Mouse (Mus musculus): Measurements from ENCODE around the gene Rb1.

Gene Rb1

DNA sequence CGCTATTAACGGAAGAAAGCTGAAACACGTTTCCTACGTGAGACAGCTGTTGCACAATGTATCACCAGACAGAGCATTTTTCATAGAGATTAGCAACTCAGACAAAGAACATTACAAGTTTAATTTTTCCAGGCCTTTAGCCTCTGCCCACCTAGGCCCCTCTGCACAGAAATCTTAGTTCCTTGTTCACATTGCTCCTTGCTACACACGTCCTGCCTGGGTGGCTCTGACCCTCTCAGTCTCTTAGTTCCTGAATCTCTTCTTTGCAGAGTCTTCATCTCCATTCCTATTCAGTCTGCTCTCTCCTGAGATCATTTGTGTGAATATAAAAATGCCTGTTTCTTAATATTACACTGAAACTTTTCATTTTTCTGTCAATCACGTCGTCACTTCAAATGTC, 68.3 kb downstream of the Rb1 start:
- DNase-seq = no peak

DNA sequence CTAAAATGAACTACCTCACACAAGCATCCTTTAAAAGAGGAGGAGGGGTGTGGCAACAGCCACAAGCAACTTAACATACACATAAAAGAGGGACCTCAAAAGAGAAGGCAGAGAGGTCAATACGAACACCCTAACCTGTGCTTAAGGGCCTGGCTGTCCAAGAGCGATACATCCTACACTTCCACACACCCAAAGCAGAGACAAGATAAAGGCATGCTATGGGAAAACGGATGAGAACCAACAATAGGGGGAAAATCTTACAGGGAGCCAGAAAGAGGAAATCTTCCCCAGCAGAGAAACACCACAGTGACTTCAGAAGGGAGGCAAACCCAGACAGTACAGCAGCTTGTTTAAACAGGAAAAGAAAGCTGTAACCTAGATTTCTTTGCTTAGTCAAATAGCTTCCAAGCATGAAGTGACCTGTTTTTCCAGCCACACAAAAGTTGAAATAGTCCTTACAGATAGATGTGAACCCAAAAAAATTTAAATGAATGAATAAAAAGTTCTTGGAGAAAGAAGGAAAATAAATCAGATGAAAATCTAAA, 70.1 kb downstream of the Rb1 start:
- no peak for DNase-seq

GRCm38 (mm10) chr14:73254412-73254811, 71.2 kb downstream of the Rb1 start:
- peak; percentile 31 to 32 for DNase-seq

DNA sequence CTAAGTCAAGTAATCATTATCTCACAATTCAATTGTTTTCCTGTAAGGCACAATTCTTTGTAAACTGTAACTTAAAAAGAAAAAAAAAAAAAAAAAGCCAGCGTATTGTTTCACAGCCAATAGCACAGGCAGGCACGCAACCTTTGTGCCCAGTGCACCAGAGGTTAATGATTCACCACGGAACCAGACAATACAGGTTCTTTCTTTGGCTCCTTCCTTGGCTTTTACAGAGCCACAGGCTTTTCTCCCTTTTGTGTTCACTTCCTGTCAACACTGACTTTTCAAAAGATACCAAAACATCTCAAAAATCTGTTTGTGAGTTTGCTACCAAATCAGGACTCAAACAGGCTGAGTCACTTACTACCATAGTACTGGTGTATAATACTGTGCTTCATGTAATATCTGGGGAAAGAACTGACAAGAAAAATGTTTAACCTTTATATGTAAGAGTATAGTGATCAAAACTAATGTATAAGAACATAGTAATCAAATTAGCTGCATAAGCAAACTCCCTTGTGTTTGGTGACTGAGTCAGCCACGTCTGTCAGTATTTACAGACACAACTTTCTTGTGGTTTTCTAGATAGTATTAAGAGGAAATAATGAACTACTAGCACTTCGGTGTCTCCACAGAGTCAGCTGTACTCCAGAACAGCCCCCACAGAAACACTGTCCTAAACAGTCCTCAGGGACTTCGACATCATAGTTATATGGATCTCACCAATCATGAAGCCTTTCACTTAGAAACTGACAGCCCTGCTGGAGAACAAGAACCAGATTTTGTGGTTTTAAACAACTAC, 72.0 kb downstream of the Rb1 start:
- peak; percentile 80 to 90 for DNase-seq

GRCm38 (mm10) chr14:73252276-73252675, 73.3 kb downstream of the Rb1 start:
- DNase-seq = no peak

- DNase-seq = no peak
Observed at GRCm38 (mm10) chr14:73250056-73250455, 75.6 kb downstream of the Rb1 start.

GRCm38 (mm10) chr14:73244061-73244597, 81.5 kb downstream of the Rb1 start:
- DNase-seq = no peak

DNA sequence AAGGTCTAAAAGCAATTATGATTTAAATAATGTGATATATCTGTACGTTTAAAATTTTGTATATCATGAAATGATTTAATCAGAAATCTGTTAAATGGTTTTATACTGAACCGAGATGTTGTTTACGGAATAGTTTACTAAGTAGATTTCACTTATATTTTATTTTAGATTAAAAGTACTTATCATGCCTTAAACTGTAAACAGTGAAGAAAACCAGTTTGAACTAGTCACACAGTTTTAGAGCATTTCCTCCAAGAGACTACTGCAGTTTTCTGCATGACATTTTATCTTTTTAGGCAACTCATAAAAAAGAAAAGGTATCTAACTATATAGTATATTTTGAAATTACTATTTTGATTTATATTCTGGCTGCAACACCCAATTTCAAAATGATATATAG, 85.8 kb downstream of the Rb1 start:
- DNase-seq = no peak

DNA sequence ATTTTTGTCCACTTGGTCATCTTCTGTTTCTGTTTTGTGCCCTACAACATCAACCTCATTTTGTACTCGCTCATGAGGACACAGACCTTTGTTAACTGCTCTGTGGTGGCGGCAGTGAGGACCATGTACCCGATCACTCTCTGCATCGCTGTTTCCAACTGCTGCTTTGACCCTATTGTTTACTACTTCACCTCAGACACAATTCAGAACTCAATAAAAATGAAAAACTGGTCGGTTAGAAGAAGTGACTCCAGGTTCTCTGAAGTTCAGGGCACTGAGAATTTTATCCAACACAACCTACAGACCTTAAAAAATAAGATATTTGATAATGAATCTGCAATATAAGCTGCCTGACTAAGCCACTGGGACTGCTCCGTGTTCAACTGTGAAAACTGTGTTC, 86.3 kb downstream of the Rb1 start:
- DNase-seq = peak in 1 of 2 experiments; percentile 32

DNA sequence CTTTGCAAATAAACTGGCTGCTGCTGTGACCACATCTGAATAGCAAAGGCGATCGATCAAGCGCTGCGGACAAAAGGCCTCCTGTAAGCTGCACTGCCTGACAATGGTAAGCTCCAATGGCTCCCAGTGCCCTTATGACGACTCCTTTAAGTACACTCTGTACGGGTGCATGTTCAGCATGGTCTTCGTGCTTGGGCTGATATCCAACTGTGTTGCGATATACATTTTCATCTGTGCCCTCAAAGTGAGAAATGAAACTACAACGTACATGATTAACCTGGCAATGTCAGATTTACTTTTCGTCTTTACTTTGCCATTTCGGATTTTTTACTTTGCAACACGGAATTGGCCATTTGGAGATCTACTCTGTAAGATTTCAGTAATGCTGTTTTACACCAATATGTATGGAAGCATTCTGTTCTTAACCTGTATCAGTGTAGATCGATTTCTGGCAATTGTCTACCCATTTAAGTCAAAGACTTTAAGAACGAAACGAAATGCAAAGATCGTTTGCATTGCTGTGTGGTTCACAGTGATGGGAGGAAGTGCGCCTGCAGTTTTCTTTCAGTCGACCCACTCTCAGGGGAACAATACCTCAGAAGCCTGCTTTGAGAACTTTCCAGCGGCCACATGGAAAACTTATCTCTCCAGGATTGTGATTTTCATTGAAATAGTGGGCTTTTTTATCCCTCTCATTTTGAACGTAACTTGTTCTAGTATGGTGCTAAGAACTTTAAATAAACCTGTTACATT, 86.9 kb downstream of the Rb1 start:
- DNase-seq = peak; percentile 43 to 50

- DNase-seq = peak; percentile 72 to 73
Observed at GRCm38 (mm10) chr14:73237848-73238321, 87.7 kb downstream of the Rb1 start, which contains the start of gene Lpar6. Gene Lpar6, plus strand, starts transcription at chr14:73237895.

DNA sequence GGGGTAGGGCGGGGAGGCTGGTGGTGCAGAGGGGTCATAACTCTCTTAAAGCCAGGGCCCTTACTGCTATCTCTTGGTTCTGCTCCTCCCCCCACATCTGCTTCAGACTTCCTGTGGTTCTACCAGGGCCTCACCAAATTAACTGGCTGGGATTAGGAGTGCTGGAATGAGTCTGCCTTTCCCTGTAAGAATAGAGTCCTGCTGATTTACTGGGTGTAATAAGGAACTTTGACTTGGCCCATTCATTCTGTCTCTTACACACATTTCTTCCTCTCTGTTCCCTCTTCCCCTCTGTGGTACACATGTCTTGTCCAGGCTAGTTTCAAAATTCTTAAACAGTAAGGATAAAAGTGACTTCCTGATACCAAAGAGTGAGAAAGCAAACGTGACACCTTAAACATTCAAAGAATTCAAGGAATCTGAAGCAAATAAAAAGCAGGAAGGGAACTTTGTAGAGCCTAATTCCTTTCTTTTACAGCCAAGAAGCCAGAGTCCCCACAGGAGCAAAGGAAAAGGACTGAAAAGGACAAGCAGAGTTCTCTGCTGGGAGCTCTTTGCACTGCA, 91.1 kb downstream of the Rb1 start:
- DNase-seq = peak in 1 of 2 experiments; percentile 19

DNA sequence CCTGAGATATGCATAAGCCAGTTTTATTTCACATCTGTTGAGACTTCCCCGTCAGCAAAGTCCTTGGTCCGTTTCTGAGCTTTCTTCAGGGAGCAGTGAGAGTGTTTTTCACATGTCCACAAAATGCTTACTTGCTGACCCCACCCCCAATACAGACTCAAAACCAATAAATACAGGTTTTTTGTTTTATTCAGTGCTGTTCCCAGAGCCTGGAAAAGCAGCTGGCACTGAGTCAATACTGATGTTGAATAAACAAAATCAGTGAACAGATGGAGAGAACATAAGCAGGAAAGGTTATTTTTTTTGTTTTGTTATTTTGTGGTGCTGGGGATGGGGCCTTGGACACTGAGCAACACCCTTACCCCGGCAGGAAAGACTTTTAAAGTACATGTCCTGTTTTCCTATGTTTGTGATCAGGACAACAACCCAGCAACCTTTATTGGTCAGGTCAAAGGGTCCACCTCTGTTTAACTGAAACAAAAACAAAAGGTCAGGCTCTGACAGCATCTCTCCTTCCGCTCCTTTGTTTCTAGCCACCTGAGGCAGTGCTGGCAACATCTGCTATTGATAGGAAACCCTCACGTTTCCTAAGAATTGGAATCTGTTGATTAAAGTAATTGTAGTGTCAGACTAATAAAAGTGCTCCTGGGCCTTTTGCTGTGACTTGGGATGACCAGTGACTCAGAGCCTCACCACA, 94.2 kb downstream of the Rb1 start:
- DNase-seq = no peak

- DNase-seq = no peak
Observed at GRCm38 (mm10) chr14:73226849-73227248, 98.8 kb downstream of the Rb1 start.

GRCm38 (mm10) chr14:73226346-73226745, 99.3 kb downstream of the Rb1 start:
- no peak for DNase-seq

GRCm38 (mm10) chr14:73222316-73222970, 103.2 kb downstream of the Rb1 start:
- DNase-seq = no peak

DNA sequence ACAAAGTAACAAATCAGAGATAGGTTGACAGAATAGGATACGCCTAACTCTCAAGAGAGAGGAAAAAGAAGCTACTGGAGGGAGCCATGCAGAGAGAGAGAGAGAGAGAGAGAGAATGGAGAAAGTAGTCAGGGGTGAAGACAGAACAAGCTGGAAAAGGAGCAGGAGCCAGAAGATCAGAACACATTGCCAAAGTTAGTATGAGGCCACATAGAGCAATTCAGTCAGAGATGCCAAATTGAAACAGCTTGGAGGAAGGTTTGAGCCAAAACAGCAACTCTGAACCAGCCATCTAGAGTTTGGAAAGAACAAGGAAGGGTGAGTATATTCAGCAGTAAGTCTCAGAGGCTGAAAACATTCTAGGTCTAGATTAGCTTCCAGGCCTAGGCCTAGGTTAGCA, 108.6 kb downstream of the Rb1 start:
- DNase-seq = no peak

- DNase-seq = no peak
Observed at GRCm38 (mm10) chr14:73211477-73211876, 114.1 kb downstream of the Rb1 start.

- no peak for DNase-seq
Observed at GRCm38 (mm10) chr14:73210196-73210595, 115.4 kb downstream of the Rb1 start.

DNA sequence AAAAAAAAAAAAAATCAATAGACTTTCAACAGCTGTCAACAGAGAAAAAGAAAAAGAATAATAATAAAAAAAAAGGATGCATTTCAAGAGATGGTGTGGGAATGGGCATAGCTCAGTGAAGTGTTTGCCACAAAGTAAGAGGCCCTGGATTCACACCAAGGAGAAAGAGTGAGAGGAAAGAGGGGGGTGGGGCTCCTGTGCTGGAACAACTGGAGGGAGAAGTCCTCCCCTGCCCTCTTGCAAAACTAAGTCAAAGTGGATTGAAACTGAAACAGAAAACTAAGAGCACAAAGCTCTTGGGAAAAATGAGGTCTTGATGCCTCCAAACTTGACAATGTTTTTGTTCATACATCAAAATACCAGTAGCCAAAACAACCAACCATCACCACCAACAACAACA, 116.4 kb downstream of the Rb1 start:
- no peak for DNase-seq

- DNase-seq = no peak
Observed at GRCm38 (mm10) chr14:73204016-73204415, 121.6 kb downstream of the Rb1 start.

- DNase-seq = no peak
Observed at GRCm38 (mm10) chr14:73201447-73201846, 124.2 kb downstream of the Rb1 start.

Measured in kidney, adult 8-10 months (tissue).